Mouse (Mus musculus) kidney, adult 2 months (tissue): ENCODE measurements around the gene Lrrk1. TPM values are rescaled to one million over a fixed set of nuclear protein-coding genes. Genes with fewer than 3 reads are reported as not detected.
A peak's percentile ranks its signal among the peaks of the same experiment; 100 is the strongest.

ENCODE experiments used
- DNase-seq: peaks from one replicate; pipeline ENCODE4 v3.0.0; 2021
- H3K27ac ChIP-seq: fragments of 200-500 bp; 2 replicates; pipeline ENCODE4 v1.5.1; 2012; ENCODE audit warnings: low read depth, low read length, control low read depth, inconsistent platforms; ENCODE audit not compliant: insufficient read depth
- H3K27me3 ChIP-seq: fragments of 200-500 bp; replicated peaks from 2 replicates; pipeline ENCODE4 v1.6.1; 2012; ENCODE audit warnings: mild to moderate bottlenecking, moderate library complexity, low read length, inconsistent platforms; ENCODE audit not compliant: control insufficient read depth, insufficient read depth
- H3K36me3 ChIP-seq: fragments of 200-500 bp; 2 replicates; pipeline ENCODE4 v1.6.1; 2012; ENCODE audit warnings: mild to moderate bottlenecking, moderate library complexity, low read length, inconsistent platforms; ENCODE audit not compliant: control insufficient read depth, insufficient read depth
- H3K4me1 ChIP-seq: fragments of 200-500 bp; 2 replicates; pipeline ENCODE4 v1.6.1; 2011; ENCODE audit warnings: low read length; ENCODE audit not compliant: control insufficient read depth, insufficient read depth
- H3K4me3 ChIP-seq: fragments of 200-500 bp; 2 replicates; pipeline ENCODE4 v1.5.1; 2011; ENCODE audit warnings: mild to moderate bottlenecking, low read depth, low read length, control low read depth; ENCODE audit not compliant: insufficient read depth
- CTCF ChIP-seq: fragments of 200-500 bp; conservative IDR thresholded peaks from 2 replicates; pipeline ENCODE4 v1.5.1; 2011; ENCODE audit warnings: low read depth, mild to moderate bottlenecking, control low read depth, low read length, moderate library complexity, mixed read lengths; ENCODE audit not compliant: insufficient read depth, insufficient read length
- POLR2A ChIP-seq: fragments of 200-500 bp; IDR thresholded peaks from one replicate; pipeline ENCODE4 v1.6.1; 2011; ENCODE audit warnings: low read depth, low read length, control low read depth
- WGBS: fragments of 180-500 bp; shearing (Covaris S2); methylation state at CpG from one replicate; pipeline ENCODE4 v1.1.7; 2018; 5-methylcytosine and 5-hydroxymethylcytosine counted together
- polyA plus RNA-seq: library from polyadenylated mRNA; depleted of rRNA; stranded (reverse); fragments of >200 nt; gene quantifications from 2 replicates; pipeline ENCODE4 v1.2.3, GENCODE M21; 2012

Gene Lrrk1
- polyA plus RNA-seq, 1 experiment, result 17.3 TPM

DNA sequence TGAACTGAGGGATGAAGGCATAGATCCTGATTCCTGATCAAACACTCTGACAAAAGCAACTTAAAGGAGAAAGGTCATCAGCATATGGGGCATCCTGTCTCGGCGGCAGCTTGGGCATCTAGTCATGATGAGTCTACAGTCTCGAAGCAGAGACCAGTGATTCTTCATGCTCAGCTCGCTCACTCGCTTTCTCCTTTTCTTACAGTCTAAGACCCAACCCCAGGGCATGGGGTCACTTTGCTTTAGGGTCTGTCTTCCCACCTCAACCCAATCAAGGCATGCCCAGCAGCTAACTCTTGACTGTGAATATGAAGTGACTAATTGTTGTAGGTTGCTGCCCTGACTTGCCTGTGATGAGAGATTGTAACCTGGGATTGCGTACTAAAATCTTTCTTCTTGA, 163.6 kb downstream of the Lrrk1 start:
- TF ChIP-seq CTCF, result no peak

DNA sequence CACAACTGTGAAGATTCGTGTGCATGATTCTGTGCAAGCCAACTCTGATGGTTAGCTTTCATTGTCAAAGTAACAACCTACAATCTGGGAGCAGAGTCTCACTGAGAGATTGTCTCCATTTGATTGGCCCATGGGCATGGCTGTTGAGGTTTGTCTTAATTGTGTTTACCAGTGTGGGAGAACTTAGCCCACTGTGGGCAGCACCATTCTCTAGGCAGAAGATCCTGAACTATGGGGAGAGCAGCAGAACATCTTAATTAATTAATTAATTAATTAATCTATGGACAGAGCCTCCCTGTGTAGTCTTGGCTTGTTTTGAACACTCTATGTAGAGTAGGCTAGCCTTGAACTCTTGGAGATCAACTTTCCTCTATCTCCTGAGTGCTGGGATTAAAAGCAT, 164.4 kb downstream of the Lrrk1 start:
- TF ChIP-seq POLR2A (no peak), CTCF (no peak)
- no peak for DNase-seq
- 68% methylated on average over 1 of the region's 1 CpGs for WGBS
- H3K4me3 ChIP-seq, result no peak overlapping the region
- no peaks in the 10 kb centered on the region for H3K36me3 ChIP-seq
- peaks cover 16% of the 10 kb centered on the region for H3K4me1 ChIP-seq
- peak overlapping the region; percentile 77 for H3K27ac ChIP-seq
- no peaks in the 10 kb centered on the region for H3K27me3 ChIP-seq

More for the DNA sequence above, 163.6 kb downstream of the Lrrk1 start:
- Histone ChIP-seq H3K36me3 (no peaks in the 10 kb centered on the region), H3K4me1 (peaks cover 16% of the 10 kb centered on the region), H3K4me3 (no peak overlapping the region), H3K27ac (no peak overlapping the region), H3K27me3 (no peaks in the 10 kb centered on the region)
- DNase-seq, result no peak
- WGBS, result 96% methylated on average over 6 of the region's 6 CpGs

DNA sequence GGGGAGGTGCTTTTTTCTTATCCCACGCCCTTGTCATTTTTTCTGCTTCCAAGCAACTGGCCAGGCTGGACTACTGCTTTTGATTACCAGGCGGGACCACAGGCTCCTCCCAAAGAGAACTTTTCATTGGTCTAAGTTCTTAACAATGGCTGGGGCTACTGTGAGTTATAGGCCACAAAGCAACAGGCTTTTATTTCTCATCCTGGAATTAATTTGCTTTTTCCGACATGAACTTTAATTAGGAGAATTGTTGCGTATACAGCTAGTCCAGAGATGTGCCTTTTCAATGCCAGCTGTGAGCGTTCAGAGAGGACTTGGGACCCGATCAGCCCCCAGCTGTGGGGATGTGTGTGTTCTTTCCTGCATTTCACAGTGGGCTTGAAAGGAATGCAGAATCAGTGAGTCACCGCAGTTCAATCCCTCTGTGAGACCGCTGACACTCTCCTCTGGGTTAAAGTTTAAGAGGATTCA, 165.5 kb downstream of the Lrrk1 start:
- DNase-seq, result peak; percentile 85
- Histone ChIP-seq H3K27me3 (no peaks in the 10 kb centered on the region), H3K36me3 (no peaks in the 10 kb centered on the region), H3K4me1 (peaks cover 13% of the 10 kb centered on the region), H3K27ac (peak overlapping the region; percentile 94), H3K4me3 (no peak overlapping the region)
- TF ChIP-seq CTCF, result no peak
- TF ChIP-seq POLR2A, result no peak
- 23% methylated on average over 8 of the region's 8 CpGs for WGBS

DNA sequence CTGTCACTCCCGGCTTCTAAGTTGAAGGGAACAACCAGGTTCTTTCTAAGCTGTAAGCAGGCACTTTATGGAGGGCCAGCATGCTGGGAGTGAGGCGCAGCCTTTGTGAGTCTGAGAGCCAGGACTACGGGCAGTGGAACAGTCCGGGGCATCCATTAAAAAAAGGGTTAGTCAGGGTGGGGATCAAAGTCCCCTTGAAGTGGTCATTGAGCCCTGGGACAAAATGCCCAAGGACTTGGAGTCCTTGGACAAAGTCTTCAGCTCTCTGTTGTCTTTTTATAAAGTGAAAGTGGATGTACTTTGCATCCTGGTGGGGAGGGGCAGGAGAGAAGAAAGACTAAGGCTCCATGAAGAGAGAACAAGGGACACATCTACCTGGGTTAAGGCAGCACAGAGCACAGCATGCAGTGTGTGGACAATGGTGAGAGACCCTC, 168.3 kb downstream of the Lrrk1 start:
- peak; percentile 88 for DNase-seq
- H3K36me3 ChIP-seq, result no peaks in the 10 kb centered on the region
- TF ChIP-seq POLR2A (no peak), CTCF (no peak)
- H3K27me3 ChIP-seq, result no peaks in the 10 kb centered on the region
- H3K27ac ChIP-seq, result peak overlapping the region; percentile 90
- no peak overlapping the region for H3K4me3 ChIP-seq
- peaks cover 14% of the 10 kb centered on the region for H3K4me1 ChIP-seq
- WGBS, result 60% methylated on average over 4 of the region's 4 CpGs

DNA sequence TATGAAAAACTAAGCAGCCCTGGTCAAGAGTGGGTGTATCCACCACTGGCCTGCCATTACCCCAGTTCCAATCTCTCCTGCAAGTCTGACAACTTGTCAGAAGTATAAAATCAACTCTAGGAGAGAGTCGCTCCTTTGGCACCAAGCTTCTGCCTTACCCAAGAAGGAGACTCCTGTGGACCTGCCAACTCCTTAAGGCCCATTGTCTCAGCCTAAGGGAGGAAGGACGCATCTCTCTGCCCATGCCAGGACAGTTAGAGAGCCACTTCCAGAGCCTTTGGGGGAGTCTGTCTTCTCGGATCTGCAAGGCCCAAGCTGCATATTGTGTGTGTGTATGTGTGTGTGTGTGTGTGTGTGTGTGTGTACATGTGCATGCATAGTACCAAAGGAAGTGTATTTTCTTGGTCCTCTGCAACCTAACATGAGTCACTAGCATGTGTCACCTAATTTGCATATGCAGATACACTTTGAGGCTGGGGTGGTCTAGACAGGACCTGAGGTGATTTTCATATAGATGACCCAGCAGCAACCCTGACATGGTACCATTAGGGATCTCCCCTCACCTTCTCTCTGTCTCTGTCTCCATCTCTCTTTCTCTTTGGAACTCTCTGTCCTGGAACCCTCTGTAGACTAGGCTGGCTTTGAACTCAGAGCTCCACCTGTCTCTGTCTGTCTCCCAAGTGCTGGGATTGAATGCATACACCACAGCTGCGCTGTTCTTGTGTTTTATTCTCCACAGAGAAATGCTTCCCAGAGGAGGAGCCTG, 168.9 kb downstream of the Lrrk1 start:
- peak overlapping the region; percentile 58 for H3K27ac ChIP-seq
- TF ChIP-seq CTCF, result no peak
- no peak for TF ChIP-seq POLR2A
- 90% methylated on average over 4 of the region's 4 CpGs for WGBS
- no peaks in the 10 kb centered on the region for H3K36me3 ChIP-seq
- H3K27me3 ChIP-seq, result no peaks in the 10 kb centered on the region
- no peak for DNase-seq
- H3K4me1 ChIP-seq, result peaks cover 14% of the 10 kb centered on the region
- H3K4me3 ChIP-seq, result no peak overlapping the region

DNA sequence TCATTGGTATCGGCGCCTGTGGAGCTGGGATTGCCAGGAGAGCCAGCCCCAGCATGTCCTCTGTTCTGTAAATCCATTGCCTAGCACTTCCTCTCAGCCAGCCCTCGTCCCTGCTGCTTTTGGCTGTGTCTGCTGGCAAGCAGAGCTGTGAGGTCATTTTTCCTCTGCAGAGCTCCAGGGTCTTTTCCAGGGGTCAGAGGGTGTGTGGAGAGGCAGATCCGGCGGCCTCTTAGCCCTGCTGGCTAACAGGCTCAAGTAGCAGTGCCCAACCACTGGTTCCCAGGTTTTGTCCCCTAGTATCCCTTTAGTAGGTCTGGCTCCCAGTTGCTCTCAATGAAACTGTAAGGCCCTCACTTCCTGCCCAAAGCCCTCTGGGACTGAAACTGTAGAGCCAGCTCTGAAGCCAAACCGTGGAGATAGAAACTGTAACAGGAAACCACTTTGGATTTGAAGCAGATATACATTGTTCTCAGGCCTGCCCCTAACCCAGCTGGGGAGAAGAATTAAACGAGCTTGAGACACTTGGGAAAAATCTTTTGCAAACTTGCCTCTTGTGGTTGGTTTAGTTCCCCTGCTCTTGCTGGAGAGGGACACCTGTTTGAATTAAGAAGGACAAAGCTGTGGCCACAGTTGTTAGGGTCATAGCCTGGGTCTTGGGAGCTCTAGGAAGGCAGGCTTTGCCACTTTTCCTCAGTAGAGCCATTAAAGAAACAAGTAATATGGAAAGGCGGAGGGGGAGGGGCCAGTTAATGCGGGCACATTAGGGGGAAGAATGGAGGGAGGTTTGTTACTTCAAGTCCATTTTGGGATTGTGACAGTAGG, 169.7 kb downstream of the Lrrk1 start:
- H3K27me3 ChIP-seq, result no peaks in the 10 kb centered on the region
- peak; percentile 61 for DNase-seq
- H3K4me3 ChIP-seq, result no peak overlapping the region
- TF ChIP-seq POLR2A (no peak), CTCF (no peak)
- WGBS, result 36% methylated on average over 9 of the region's 9 CpGs
- H3K4me1 ChIP-seq, result peaks cover 11% of the 10 kb centered on the region
- peak overlapping the region; percentile 29 for H3K27ac ChIP-seq
- H3K36me3 ChIP-seq, result no peaks in the 10 kb centered on the region

DNA sequence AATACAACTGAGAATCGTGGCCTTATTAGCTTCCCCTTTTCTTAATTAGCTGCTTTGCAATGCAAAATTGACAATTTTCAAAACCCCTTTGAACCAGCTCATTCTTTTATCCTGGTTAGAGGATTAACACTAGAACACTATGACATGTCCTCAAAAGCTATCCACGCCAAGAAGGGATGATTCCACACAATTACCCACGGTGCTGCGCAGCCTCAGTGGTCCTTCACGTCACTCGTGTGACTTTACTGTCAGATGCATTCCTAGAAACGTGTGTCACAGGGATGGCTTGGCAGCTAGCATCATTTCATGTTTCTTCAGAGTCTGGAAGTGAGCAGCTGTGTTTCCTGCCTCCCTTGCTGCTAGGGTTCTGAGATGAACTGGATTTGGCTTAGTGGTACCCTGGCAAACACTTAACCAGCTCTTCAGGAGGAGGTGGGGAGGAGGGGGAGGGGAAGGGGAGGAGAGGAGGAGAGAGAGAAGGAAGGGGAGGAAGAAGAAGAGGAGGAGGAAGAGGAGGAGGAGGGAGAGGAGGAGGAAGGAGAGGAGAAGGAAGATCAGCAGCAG, 170.5 kb downstream of the Lrrk1 start:
- WGBS, result 68% methylated on average over 7 of the region's 7 CpGs
- DNase-seq, result no peak
- TF ChIP-seq CTCF (no peak), POLR2A (no peak)
- no peak overlapping the region; the same call in 1 of the 2 replicates for H3K27ac ChIP-seq
- no peak overlapping the region for H3K4me3 ChIP-seq
- no peaks in the 10 kb centered on the region for H3K36me3 ChIP-seq
- no peaks in the 10 kb centered on the region for H3K27me3 ChIP-seq
- H3K4me1 ChIP-seq, result peaks cover 9% of the 10 kb centered on the region
